Mouse (Mus musculus) adrenal gland, adult 2 months (tissue): Measurements from ENCODE around the gene Atxn7l3b. TPM values are rescaled to one million over a fixed set of nuclear protein-coding genes. Genes with fewer than 3 reads are reported as not detected.
"Not testable (repeated sequence)": the region's sequence is repeated elsewhere in the genome, so short reads cannot be mapped to it uniquely, and the experiment has no call there.

Experiments used
- DNase-seq: peaks from one replicate; pipeline ENCODE4 v3.0.0; 2021
- long read RNA-seq: library from polyadenylated mRNA; stranded (forward); transcript quantifications from one replicate; pipeline ENCODE4 v2.0.0, GENCODE M21; 2021
- polyA plus RNA-seq: library from polyadenylated mRNA; depleted of rRNA; stranded (reverse); fragments of >200 nt; gene quantifications from 2 replicates; pipeline ENCODE4 v1.2.3, GENCODE M21; 2012; rRNA removed
- total RNA-seq, 2 experiments: library from RNA; stranded (reverse); gene quantifications; 2 replicates each; pipeline ENCODE4 v1.2.3; 2021

The Atxn7l3b gene
- 10 to 100 TPM; 64.0 to 66.7 TPM for total RNA-seq
- 35.9 and 54.3 TPM in 2 replicates for polyA plus RNA-seq
- long read RNA-seq, transcript Atxn7l3b-201 (1 exons, 3,566 nt): major isoform, 69 of 69 reads
- long read RNA-seq, partial matches to known transcripts: 0 of 69 reads
- long read RNA-seq, other reads (novel, unspliced or antisense): 0 of 69 reads

- peak; percentile 99 for DNase-seq
Measured at GRCm38 (mm10) chr10:112928452-112929221, at the start of gene Atxn7l3b. TSS of gene Atxn7l3b (minus strand) at chr10:112929001.

DNA sequence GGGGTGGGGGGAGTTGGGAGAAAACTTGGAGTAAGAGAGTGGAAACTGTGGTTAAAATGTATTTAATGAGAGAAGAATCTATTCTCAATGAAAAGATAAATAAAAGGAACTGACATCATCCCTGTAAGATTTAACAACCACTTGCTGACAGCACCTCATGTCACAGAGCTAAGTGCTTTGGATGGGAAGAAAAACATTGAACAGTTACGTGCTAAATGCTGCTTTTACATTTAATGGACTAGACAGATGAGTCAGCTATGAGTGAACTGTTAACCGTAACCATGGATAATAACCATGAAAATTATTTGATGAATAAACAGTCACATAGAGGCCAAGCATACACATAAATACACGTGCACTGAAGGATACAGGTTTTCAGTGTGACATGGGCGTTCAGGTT, 48.8 kb upstream of the Atxn7l3b start:
- DNase-seq: no peak

GRCm38 (mm10) chr10:112973286-112974026, 44.7 kb upstream of the Atxn7l3b start:
- DNase-seq: peak; percentile 62

GRCm38 (mm10) chr10:112970002-112970589, 41.3 kb upstream of the Atxn7l3b start:
- no peak for DNase-seq

- DNase-seq: no peak
Measured at GRCm38 (mm10) chr10:112967578-112967977, 38.8 kb upstream of the Atxn7l3b start.

DNA sequence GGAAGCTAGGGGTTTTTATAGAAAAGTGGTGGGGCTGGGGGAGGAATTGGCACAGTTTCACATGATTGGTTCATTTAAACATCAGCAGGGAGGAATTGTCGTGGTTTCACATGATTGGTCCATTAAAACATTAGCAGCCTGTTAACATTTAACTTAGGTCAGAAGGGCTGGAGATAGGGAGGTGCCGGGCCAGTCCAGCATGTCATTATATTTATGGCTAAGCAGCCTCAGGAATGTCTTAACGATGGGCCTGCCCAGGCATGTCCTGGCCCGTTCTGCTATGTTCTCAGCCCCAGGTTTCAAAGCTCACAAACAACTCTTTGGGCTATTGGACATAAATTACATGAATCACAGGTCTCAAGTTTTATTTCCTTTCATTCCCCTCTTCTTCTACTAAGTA, 33.4 kb upstream of the Atxn7l3b start:
- DNase-seq: not testable (repeated sequence)

DNA sequence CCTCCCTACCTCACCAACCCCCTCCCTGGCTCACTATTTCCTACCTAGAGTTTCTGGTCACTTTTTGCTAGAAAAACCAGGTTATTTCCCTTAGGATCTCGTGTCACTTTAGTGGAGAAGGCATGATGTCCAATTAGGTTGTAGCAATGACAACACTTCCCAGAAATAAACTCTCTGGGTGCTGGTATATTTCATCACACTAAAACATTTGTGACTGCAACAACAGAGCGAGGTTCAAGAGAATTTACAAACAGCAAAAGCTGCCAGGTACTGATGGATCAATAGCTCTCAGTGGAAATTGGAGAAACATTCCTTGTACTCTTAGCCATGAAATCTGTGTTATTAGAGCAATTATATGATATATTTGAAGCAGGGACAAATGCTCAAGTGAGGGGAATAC, 25.3 kb upstream of the Atxn7l3b start:
- no peak for DNase-seq

DNA sequence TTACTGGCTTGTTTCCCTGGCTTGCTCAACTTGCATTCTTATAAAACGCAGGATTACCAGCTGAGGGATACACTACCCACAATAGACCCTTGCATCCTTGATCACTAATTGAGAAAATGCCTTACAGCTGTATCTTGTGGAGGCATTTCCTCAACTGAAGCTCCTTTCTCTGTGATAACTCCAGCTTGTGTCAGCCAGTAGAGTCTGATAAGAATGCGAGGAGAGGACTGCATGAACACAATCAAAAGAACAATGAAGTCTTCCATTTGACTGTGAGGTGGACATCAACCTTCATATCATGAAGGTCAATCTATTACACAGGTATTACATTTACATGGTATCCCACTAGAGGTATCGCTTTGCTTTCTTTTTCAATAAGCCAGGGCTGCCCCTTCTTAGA, 19.7 kb upstream of the Atxn7l3b start:
- DNase-seq: no peak

- no peak for DNase-seq
Measured at GRCm38 (mm10) chr10:112929222-112929615, 418 bp upstream of the Atxn7l3b start.

GRCm38 (mm10) chr10:112926961-112927360, 1.8 kb downstream of the Atxn7l3b start:
- DNase-seq: no peak

DNA sequence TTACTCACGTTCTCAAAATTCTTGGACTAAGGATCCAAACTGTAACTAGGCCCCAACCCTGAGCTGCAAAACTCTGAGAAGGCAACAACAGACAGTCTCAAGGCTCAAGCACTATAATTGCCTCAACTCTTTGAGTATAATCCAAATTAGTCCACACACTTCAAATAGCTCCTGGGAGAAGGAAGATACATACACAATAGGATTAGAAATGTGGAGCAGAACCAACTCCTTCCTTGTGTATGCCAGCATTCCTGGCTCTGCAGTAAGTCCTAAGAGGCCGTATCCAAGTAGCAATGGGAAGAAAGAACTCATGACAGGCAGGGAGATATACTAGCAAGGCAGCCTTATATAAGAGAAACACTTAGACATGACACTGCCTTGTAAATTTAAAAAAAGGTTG, 2.5 kb downstream of the Atxn7l3b start:
- DNase-seq: no peak

GRCm38 (mm10) chr10:112916575-112917190, 12.1 kb downstream of the Atxn7l3b start:
- no peak for DNase-seq

DNA sequence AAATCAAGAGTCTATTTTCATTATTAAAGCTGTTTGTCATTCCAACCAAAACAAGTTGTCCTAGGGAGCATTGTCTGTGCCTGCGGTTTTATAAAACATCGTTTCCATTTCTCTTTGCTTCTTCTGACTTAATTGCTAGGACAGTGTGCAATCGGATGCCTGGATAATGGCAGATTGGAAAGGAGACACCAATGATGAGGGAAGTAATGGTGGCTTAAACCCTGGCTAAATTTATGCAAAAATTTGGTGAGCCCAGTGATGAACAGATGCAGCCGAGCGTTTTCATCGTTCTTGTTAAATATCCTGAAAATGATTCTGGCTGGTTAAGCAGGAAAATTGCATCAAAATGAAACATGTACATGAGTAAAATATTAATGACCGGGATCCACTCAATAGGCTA, 28.6 kb downstream of the Atxn7l3b start:
- no peak for DNase-seq

- DNase-seq: no peak
Measured at GRCm38 (mm10) chr10:112899796-112900195, 29.0 kb downstream of the Atxn7l3b start.

DNA sequence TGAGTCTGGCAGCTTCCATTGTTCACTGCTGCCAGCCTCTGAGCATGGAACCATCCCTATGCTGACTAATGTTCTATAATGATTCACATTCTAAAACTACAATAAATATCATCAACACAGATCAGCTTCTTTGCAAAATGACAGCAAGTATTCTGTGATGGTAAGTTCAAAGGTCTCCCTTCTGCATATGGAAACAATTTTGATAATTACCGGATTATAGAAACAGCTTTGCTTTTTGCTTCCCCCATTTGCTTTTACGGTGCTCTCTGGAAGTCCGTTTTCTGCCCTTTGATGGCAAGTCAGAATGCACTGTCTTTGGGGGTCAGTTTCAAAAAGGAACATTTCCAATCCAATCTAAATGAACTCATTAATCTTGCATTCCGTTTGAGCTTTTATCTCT, 32.2 kb downstream of the Atxn7l3b start:
- DNase-seq: no peak

- DNase-seq: no peak
Measured at GRCm38 (mm10) chr10:112893622-112894252, 35.1 kb downstream of the Atxn7l3b start.

- no peak for DNase-seq
Measured at GRCm38 (mm10) chr10:112884064-112884463, 44.7 kb downstream of the Atxn7l3b start.

DNA sequence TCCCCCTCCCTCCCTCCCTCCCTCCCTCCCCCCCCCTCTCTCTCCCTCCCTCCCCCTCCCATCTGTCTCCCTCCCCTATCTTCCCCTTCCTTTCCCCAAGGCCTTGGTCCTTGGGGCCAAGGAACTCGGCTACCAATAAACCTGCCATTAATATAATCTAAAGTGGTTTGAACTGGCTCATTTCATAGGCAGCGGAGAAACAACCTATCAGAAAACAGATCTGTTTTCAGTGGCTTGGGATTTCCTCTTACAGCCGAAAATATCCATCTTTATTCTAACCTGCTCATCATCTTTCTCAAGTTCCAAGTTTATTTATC, 45.2 kb downstream of the Atxn7l3b start:
- DNase-seq: peak; percentile 2

- DNase-seq: peak; percentile 46
Measured at GRCm38 (mm10) chr10:112882789-112883687, 45.8 kb downstream of the Atxn7l3b start.

DNA sequence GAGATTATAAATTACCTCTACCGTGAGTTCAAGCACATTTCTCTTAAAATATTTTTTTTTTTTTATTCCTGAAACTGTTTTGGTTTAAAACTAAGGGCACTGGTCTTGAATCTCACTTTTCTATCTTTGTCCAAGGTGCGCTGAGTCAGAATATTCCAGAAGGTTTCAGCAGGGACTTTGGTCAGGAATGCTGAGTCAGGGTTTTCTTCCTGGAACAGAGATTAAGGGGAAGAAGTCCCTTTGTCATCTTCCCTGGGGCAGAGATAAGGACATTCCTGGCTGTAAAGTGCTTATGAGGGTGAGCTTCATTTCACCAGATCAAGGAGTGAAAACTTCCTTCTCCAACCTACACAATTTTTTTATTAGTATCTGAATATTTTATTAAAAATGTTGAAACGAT, 46.7 kb downstream of the Atxn7l3b start:
- DNase-seq: no peak
